Mouse (Mus musculus) midbrain, embryonic 14.5 days (tissue): ENCODE measurements at regions not wholly inside any gene's neighbourhood (a gene's known extent, or its start where the extent isn't known, plus 50 kb on each side); places are given as distances from the start of the nearest gene placed in this dataset.

Source experiments
- ATAC-seq: fragments of 200-750 bp; cut with Nextera tagmentation; 2 replicates; pipeline ENCODE4 v1.8.0; 2017; ENCODE audit warnings: moderate number of reproducible peaks, moderate library complexity; ENCODE audit not compliant: low FRiP score, low TSS enrichment
- DNase-seq: peaks from one replicate; pipeline ENCODE4 v3.0.0-alpha.2; 2015
- H3K27ac ChIP-seq: fragments of 300-500 bp; sonication (generic); replicated peaks from 2 replicates; pipeline ENCODE4 v1.5.1; 2014; ENCODE audit warnings: mild to moderate bottlenecking, low read depth, low read length, moderate library complexity
- H3K27me3 ChIP-seq: fragments of 300-500 bp; sonication (generic); 2 replicates; pipeline ENCODE4 v1.6.1; 2014; ENCODE audit warnings: low read length, control low read depth, mixed read lengths; ENCODE audit not compliant: control insufficient read depth, insufficient read depth
- H3K36me3 ChIP-seq: fragments of 300-500 bp; sonication (generic); 2 replicates; pipeline ENCODE4 v1.6.1; 2014; ENCODE audit warnings: low read length, control low read depth; ENCODE audit not compliant: control insufficient read depth, insufficient read depth
- H3K4me1 ChIP-seq: fragments of 300-500 bp; sonication (generic); 2 replicates; pipeline ENCODE4 v1.6.1; 2014; ENCODE audit warnings: mild to moderate bottlenecking, antibody characterized with exemption, low read length, control low read depth; ENCODE audit not compliant: control insufficient read depth, insufficient read depth
- H3K4me2 ChIP-seq: fragments of 300-500 bp; sonication (generic); 2 replicates; pipeline ENCODE4 v1.6.1; 2014; ENCODE audit warnings: mild to moderate bottlenecking, low read length, moderate library complexity
- H3K4me3 ChIP-seq: fragments of 300-500 bp; sonication (generic); replicated peaks from 2 replicates; pipeline ENCODE4 v1.5.1; 2014; ENCODE audit warnings: low read depth, low read length
- H3K9ac ChIP-seq: fragments of 300-500 bp; sonication (generic); replicated peaks from 2 replicates; pipeline ENCODE4 v1.6.1; 2014; ENCODE audit warnings: mild to moderate bottlenecking, low read length, moderate library complexity
- H3K9me3 ChIP-seq: fragments of 300-500 bp; sonication (generic); 2 replicates; pipeline ENCODE4 v1.6.1; 2016; ENCODE audit warnings: low read length, control low read depth, mixed read lengths; ENCODE audit not compliant: control insufficient read depth
- WGBS: fragments of 180-500 bp; shearing (Covaris S2); extraction: QIAGEN DNeasy Blood & Tissue Kit; methylation state at CpG from one replicate; pipeline ENCODE4 v1.1.7; 2014; 5-methylcytosine and 5-hydroxymethylcytosine counted together

- 95% methylated on average over 2 of the region's 2 CpGs for WGBS
- H3K27me3 ChIP-seq = no peaks in the 10 kb centered on the region
- no peak for ATAC-seq
Measured at GRCm38 (mm10) chr5:91892338-91892737, 70.5 kb downstream of the Rchy1 start.

GRCm38 (mm10) chr5:91881771-91882170, 81.1 kb downstream of the Rchy1 start:
- 45% methylated on average over 1 of the region's 1 CpGs for WGBS
- Histone ChIP-seq H3K4me1 (no peaks in the 10 kb centered on the region), H3K9me3 (no peaks in the 10 kb centered on the region), H3K9ac (no peak overlapping the region), H3K36me3 (no peaks in the 10 kb centered on the region), H3K27me3 (no peaks in the 10 kb centered on the region), H3K27ac (no peak overlapping the region), H3K4me2 (no peak overlapping the region), H3K4me3 (no peak overlapping the region)
- ATAC-seq (no peak), DNase-seq (no peak)

More at GRCm38 (mm10) chr5:91892338-91892737, 70.5 kb downstream of the Rchy1 start:
- no peak for DNase-seq
- no peaks in the 10 kb centered on the region for H3K9me3 ChIP-seq
- no peak overlapping the region for H3K27ac ChIP-seq
- H3K4me2 ChIP-seq = no peak overlapping the region
- H3K4me1 ChIP-seq = no peaks in the 10 kb centered on the region
- no peak overlapping the region for H3K9ac ChIP-seq
- H3K36me3 ChIP-seq = no peaks in the 10 kb centered on the region
- no peak overlapping the region for H3K4me3 ChIP-seq

GRCm38 (mm10) chr5:91880231-91880630, 82.6 kb downstream of the Rchy1 start:
- Histone ChIP-seq H3K36me3 (no peaks in the 10 kb centered on the region), H3K9me3 (no peaks in the 10 kb centered on the region), H3K4me1 (peaks cover 6% of the 10 kb centered on the region; the same call in 1 of the 2 replicates), H3K27me3 (no peaks in the 10 kb centered on the region), H3K9ac (no peak overlapping the region), H3K27ac (no peak overlapping the region), H3K4me3 (no peak overlapping the region), H3K4me2 (no peak overlapping the region)
- no peak for DNase-seq
- 95% methylated on average over 3 of the region's 3 CpGs for WGBS
- no peak for ATAC-seq

- Histone ChIP-seq H3K9me3 (no peaks in the 10 kb centered on the region), H3K4me3 (no peak overlapping the region), H3K4me2 (no peak overlapping the region)
Measured at GRCm38 (mm10) chr5:91878627-91879026, 84.2 kb downstream of the Rchy1 start.

GRCm38 (mm10) chr5:91876682-91877031, 86.2 kb downstream of the Rchy1 start:
- H3K4me1 ChIP-seq = peaks cover 6% of the 10 kb centered on the region; the same call in 1 of the 2 replicates
- no peak overlapping the region for H3K4me3 ChIP-seq
- no peak overlapping the region for H3K9ac ChIP-seq
- WGBS = 75% methylated on average over 2 of the region's 2 CpGs
- H3K36me3 ChIP-seq = no peaks in the 10 kb centered on the region
- no peak overlapping the region for H3K27ac ChIP-seq
- H3K4me2 ChIP-seq = no peak overlapping the region
- H3K9me3 ChIP-seq = no peaks in the 10 kb centered on the region
- ATAC-seq = no peak
- no peak for DNase-seq
- H3K27me3 ChIP-seq = no peaks in the 10 kb centered on the region

More at GRCm38 (mm10) chr5:91878627-91879026, 84.2 kb downstream of the Rchy1 start:
- Histone ChIP-seq H3K9ac (no peak overlapping the region), H3K36me3 (no peaks in the 10 kb centered on the region), H3K4me1 (peaks cover 6% of the 10 kb centered on the region; the same call in 1 of the 2 replicates), H3K27ac (no peak overlapping the region), H3K27me3 (no peaks in the 10 kb centered on the region)
- ATAC-seq (no peak), DNase-seq (no peak)
- 91% methylated on average over 11 of the region's 11 CpGs for WGBS

GRCm38 (mm10) chr5:91875875-91876681, 86.8 kb downstream of the Rchy1 start:
- Histone ChIP-seq H3K27ac (no peak overlapping the region), H3K9me3 (no peaks in the 10 kb centered on the region), H3K27me3 (no peaks in the 10 kb centered on the region), H3K36me3 (no peaks in the 10 kb centered on the region), H3K4me2 (no peak overlapping the region), H3K4me3 (no peak overlapping the region), H3K4me1 (peaks cover 6% of the 10 kb centered on the region; the same call in 1 of the 2 replicates), H3K9ac (no peak overlapping the region)
- DNase-seq (peak; percentile 66), ATAC-seq (peak; percentile 41; the same call in 1 of the 2 replicates)
- 51% methylated on average over 10 of the region's 10 CpGs for WGBS

- ATAC-seq = no peak
- WGBS = 80% methylated on average over 1 of the region's 1 CpGs
Measured at GRCm38 (mm10) chr5:91872816-91873215, 90.1 kb downstream of the Rchy1 start.

GRCm38 (mm10) chr5:91869791-91870190, 93.1 kb downstream of the Rchy1 start:
- Histone ChIP-seq H3K9ac (no peak overlapping the region), H3K27ac (no peak overlapping the region), H3K9me3 (no peaks in the 10 kb centered on the region), H3K27me3 (no peaks in the 10 kb centered on the region), H3K4me2 (no peak overlapping the region), H3K4me3 (no peak overlapping the region), H3K36me3 (no peaks in the 10 kb centered on the region), H3K4me1 (no peaks in the 10 kb centered on the region)
- WGBS = 93% methylated on average over 6 of the region's 6 CpGs
- ATAC-seq = no peak
- DNase-seq = no peak

More at GRCm38 (mm10) chr5:91872816-91873215, 90.1 kb downstream of the Rchy1 start:
- Histone ChIP-seq H3K36me3 (no peaks in the 10 kb centered on the region), H3K4me3 (no peak overlapping the region), H3K27me3 (no peaks in the 10 kb centered on the region), H3K4me1 (peaks cover 6% of the 10 kb centered on the region; the same call in 1 of the 2 replicates), H3K27ac (no peak overlapping the region), H3K4me2 (no peak overlapping the region), H3K9me3 (no peaks in the 10 kb centered on the region), H3K9ac (no peak overlapping the region)
- DNase-seq = no peak

- Histone ChIP-seq H3K9me3 (no peaks in the 10 kb centered on the region), H3K4me3 (no peak overlapping the region), H3K27ac (no peak overlapping the region), H3K9ac (no peak overlapping the region), H3K27me3 (no peaks in the 10 kb centered on the region), H3K4me2 (no peak overlapping the region), H3K4me1 (no peaks in the 10 kb centered on the region), H3K36me3 (no peaks in the 10 kb centered on the region)
- ATAC-seq (no peak), DNase-seq (no peak)
- 88% methylated on average over 3 of the region's 3 CpGs for WGBS
Measured at GRCm38 (mm10) chr5:91866184-91866583, 96.7 kb downstream of the Rchy1 start.
